ENCODE assay signal across 14 mouse cellular contexts in genomic region chr11:90649777-90650176, GRCm38 (mm10). TPM values are rescaled to one million over a fixed set of nuclear protein-coding genes. Genes with fewer than 3 reads are reported as not detected.
DNase-seq lines count a peak whose midpoint lies in the region; ATAC-seq and TF ChIP-seq lines count a peak whose summit lies in the region.
"Had no signal": no experiment of that assay in that cellular context is flagged by ENCODE, and none has a peak within 500 bp of the region (broad histone marks: within the 10 kb centered on the region; RNA-seq: fewer than 3 reads in every experiment).

No protein-coding gene starts in this region.

- DNase-seq in forebrain, postnatal 0 days: peak; percentile 22
- no peak for DNase-seq in forebrain, embryonic 11.5 days (ENCODE audit: low spot score)
- peak; percentile 23 for DNase-seq in lung, postnatal 0 days (ENCODE audit: low spot score)
- no peak for DNase-seq in lung, postnatal 4 days
- DNase-seq in MEL (ENCODE audit: low read depth, low spot score): peak; percentile 56
- DNase-seq in frontal cortex, postnatal 14 days (ENCODE audit: low spot score in 2 of 2): no peak
- DNase-seq: thymus, adult 2 months had no signal

- H3K4me1 ChIP-seq in forebrain, postnatal 0 days (ENCODE audit: insufficient read depth): no peaks in the 10 kb centered on the region
- no peaks in the 10 kb centered on the region for H3K4me1 ChIP-seq in forebrain, embryonic 11.5 days (replicated peaks; ENCODE audit: control insufficient read depth, insufficient read depth, low read length)
- no peaks in the 10 kb centered on the region for H3K4me1 ChIP-seq in lung, postnatal 0 days (ENCODE audit: insufficient read depth, low read depth, low read length)
- peaks cover 0 to 6% of the 10 kb centered on the region in 2 experiments; a peak in 1 of 4 replicates for H3K4me1 ChIP-seq in MEL (ENCODE audit: control insufficient read depth in 1 of 2, insufficient read depth in 2 of 2, low read length in 2 of 2)
- peaks cover 3% of the 10 kb centered on the region; the same call in 1 of the 2 replicates for H3K4me1 ChIP-seq in embryonic fibroblast, embryonic 13.5 days (ENCODE audit: control insufficient read depth, insufficient read depth, low read length)
- H3K4me1 ChIP-seq: forebrain, embryonic 10.5 days; hindbrain, embryonic 10.5 days; midbrain, embryonic 12.5 days had no signal

- ATAC-seq in forebrain, postnatal 0 days: no peak
- ATAC-seq in forebrain, embryonic 11.5 days (replicated peaks; ENCODE audit: low FRiP score): no peak
- ATAC-seq in lung, postnatal 0 days: no peak
- ATAC-seq: activated CD4-positive, CD25-positive, alpha-beta regulatory T cell, adult 4 months had no signal

- H3K4me2 ChIP-seq in forebrain, postnatal 0 days (ENCODE audit: low read depth): no peak overlapping the region
- H3K4me2 ChIP-seq in forebrain, embryonic 11.5 days (ENCODE audit: low read depth, low read length, severe bottlenecking): no peak overlapping the region
- H3K4me2 ChIP-seq in lung, postnatal 0 days (replicated peaks; ENCODE audit: low read depth, low read length): no peak overlapping the region
- H3K4me2 ChIP-seq: midbrain, embryonic 12.5 days had no signal

- H3K36me3 ChIP-seq in forebrain, postnatal 0 days (ENCODE audit: insufficient read depth): peaks cover 26% of the 10 kb centered on the region
- H3K36me3 ChIP-seq in forebrain, embryonic 11.5 days (ENCODE audit: control insufficient read depth, insufficient read depth, low read length): peaks cover 6% of the 10 kb centered on the region; the same call in 1 of the 2 replicates
- H3K36me3 ChIP-seq in lung, postnatal 0 days (ENCODE audit: insufficient read depth, low read length): peaks cover 19% of the 10 kb centered on the region
- H3K36me3 ChIP-seq in MEL (ENCODE audit: control insufficient read depth in 1 of 2, insufficient read depth in 2 of 2, low read length in 2 of 2): peaks cover 17 to 24% of the 10 kb centered on the region in 2 experiments

- WGBS in forebrain, postnatal 0 days: 75% methylated on average over 6 of the region's 6 CpGs
- 95% methylated on average over 6 of the region's 6 CpGs for WGBS in forebrain, embryonic 11.5 days
- WGBS in lung, postnatal 0 days: 67% methylated on average over 6 of the region's 6 CpGs

- H3K79me2 ChIP-seq in MEL (ENCODE audit: control insufficient read depth, insufficient read depth, low read length, poor library complexity): no peaks in the 10 kb centered on the region

- no peak overlapping the region for H3K4me3 ChIP-seq in forebrain, postnatal 0 days (ENCODE audit: low read depth, low read length)
- H3K4me3 ChIP-seq in forebrain, embryonic 11.5 days (ENCODE audit: low read depth, low read length): no peak overlapping the region
- no peak overlapping the region for H3K4me3 ChIP-seq in lung, postnatal 0 days (ENCODE audit: low read depth, low read length)
- H3K4me3 ChIP-seq in MEL (ENCODE audit: control insufficient read depth in 1 of 2, insufficient read depth in 1 of 2, low read depth in 2 of 2, low read length in 2 of 2): no peak overlapping the region
- H3K4me3 ChIP-seq in embryonic fibroblast, embryonic 13.5 days (ENCODE audit: insufficient read depth, low read length): no peak overlapping the region
- H3K4me3 ChIP-seq: forebrain, embryonic 10.5 days; hindbrain, embryonic 10.5 days; midbrain, embryonic 12.5 days had no signal

- H3K9ac ChIP-seq in forebrain, postnatal 0 days: no peak overlapping the region
- H3K9ac ChIP-seq in forebrain, embryonic 11.5 days (ENCODE audit: low read length): no peak overlapping the region
- H3K9ac ChIP-seq in lung, postnatal 0 days (replicated peaks; ENCODE audit: low read depth): no peak overlapping the region
- no peak overlapping the region for H3K9ac ChIP-seq in MEL (ENCODE audit: control insufficient read depth, low read depth, low read length, poor library complexity, severe bottlenecking)
- H3K9ac ChIP-seq: liver, embryonic 14.5 days; midbrain, embryonic 12.5 days had no signal

- TF ChIP-seq POLR2A in MEL (IDR thresholded peaks at IDR 0.05; ENCODE audit: control insufficient read depth in 1 of 2, insufficient read depth in 1 of 2, low read depth in 1 of 2, low read length in 2 of 2, poor library complexity in 1 of 2): no peak
- no peak for TF ChIP-seq POLR2A in embryonic fibroblast, embryonic 13.5 days (IDR thresholded peaks at IDR 0.05; ENCODE audit: low read depth, low read length)

- TF ChIP-seq EP300 in lung, postnatal 0 days (IDR thresholded peaks at IDR 0.05): no peak
- TF ChIP-seq EP300 in MEL (IDR thresholded peaks at IDR 0.05; ENCODE audit: low read depth in 1 of 2, low read length in 2 of 2): no peak

- H3K27me3 ChIP-seq in forebrain, postnatal 0 days (ENCODE audit: insufficient read depth, low read length): no peaks in the 10 kb centered on the region
- H3K27me3 ChIP-seq in forebrain, embryonic 11.5 days (ENCODE audit: control insufficient read depth, insufficient read depth, low read length): no peaks in the 10 kb centered on the region
- H3K27me3 ChIP-seq in lung, postnatal 0 days (replicated peaks; ENCODE audit: insufficient read depth, low read length): no peaks in the 10 kb centered on the region
- H3K27me3 ChIP-seq in MEL (ENCODE audit: control insufficient read depth in 1 of 2, insufficient read depth in 2 of 2, low read length in 2 of 2): no peaks in the 10 kb centered on the region
- H3K27me3 ChIP-seq: midbrain, embryonic 12.5 days had no signal

- no peak for TF ChIP-seq CTCF in forebrain, postnatal 0 days (IDR thresholded peaks at IDR 0.05; ENCODE audit: low read depth)
- TF ChIP-seq CTCF in lung, postnatal 0 days (IDR thresholded peaks at IDR 0.05): no peak
- no peak for TF ChIP-seq CTCF in MEL (IDR thresholded peaks at IDR 0.05 in 2 of 3, conservative IDR thresholded peaks at IDR 0.05 in 1 of 3; ENCODE audit: control insufficient read depth in 1 of 3, insufficient read depth in 1 of 3, low read depth in 2 of 3, low read length in 3 of 3, poor library complexity in 1 of 3, severe bottlenecking in 1 of 3)
- TF ChIP-seq CTCF in embryonic fibroblast, embryonic 13.5 days (IDR thresholded peaks at IDR 0.05; ENCODE audit: borderline replicate concordance, insufficient read depth, low read length): no peak

- no peak for TF ChIP-seq RAD21 in MEL (IDR thresholded peaks at IDR 0.05; ENCODE audit: low read depth, low read length)

- no peaks in the 10 kb centered on the region for H3K9me3 ChIP-seq in forebrain, postnatal 0 days (ENCODE audit: low read length)
- H3K9me3 ChIP-seq in forebrain, embryonic 11.5 days (ENCODE audit: control insufficient read depth, low read length): no peaks in the 10 kb centered on the region
- no peaks in the 10 kb centered on the region for H3K9me3 ChIP-seq in lung, postnatal 0 days (ENCODE audit: low read length)
- no peaks in the 10 kb centered on the region for H3K9me3 ChIP-seq in MEL (replicated peaks; ENCODE audit: insufficient read depth, low read length)
- H3K9me3 ChIP-seq: forebrain, embryonic 10.5 days; hindbrain, embryonic 10.5 days; midbrain, embryonic 12.5 days had no signal

- H3K27ac ChIP-seq in forebrain, postnatal 0 days (ENCODE audit: low read depth, low read length): no peak overlapping the region
- H3K27ac ChIP-seq in forebrain, embryonic 11.5 days (ENCODE audit: low read depth, low read length): no peak overlapping the region
- no peak overlapping the region for H3K27ac ChIP-seq in lung, postnatal 0 days (ENCODE audit: low read length)
- H3K27ac ChIP-seq in MEL (ENCODE audit: control insufficient read depth, low read depth, low read length): no peak overlapping the region
- H3K27ac ChIP-seq in embryonic fibroblast, embryonic 13.5 days (ENCODE audit: insufficient read depth, low read length): peak overlapping the region; percentile 74; the same call in 1 of the 2 replicates
- H3K27ac ChIP-seq: forebrain, embryonic 10.5 days; hindbrain, embryonic 10.5 days; kidney, postnatal 0 days; liver, embryonic 14.5 days; midbrain, embryonic 12.5 days had no signal

TF ChIP-seq in MEL, 35 proteins besides CTCF, POLR2A, EP300 and RAD21 (continues in another document):
- TF ChIP-seq ZMIZ1 (IDR thresholded peaks at IDR 0.05; ENCODE audit: low read depth, low read length) (no peak), ZKSCAN1 (IDR thresholded peaks at IDR 0.05; ENCODE audit: low read depth, low read length) (no peak), TBP (IDR thresholded peaks at IDR 0.05; ENCODE audit: low read depth, low read length) (no peak)

RNA-seq across cellular contexts. Expression of gene Cox11, which starts 11.8 kb away (rescaled TPM):
- total RNA-seq in forebrain, postnatal 0 days (2014; rRNA removed): 21.4 and 22.5 TPM in 2 replicates
- polyA plus RNA-seq in forebrain, postnatal 0 days (2015; fragmentation: Nextera tagmentation; extraction: Ambion mirVana): 30.9 and 36.9 TPM in 2 replicates
- polyA plus RNA-seq in forebrain, embryonic 11.5 days (2014; fragmentation: Nextera tagmentation; extraction: Ambion mirVana): 30.5 and 30.6 TPM in 2 replicates
- polyA plus RNA-seq in lung, postnatal 0 days (2015; fragmentation: Nextera tagmentation; extraction: Ambion mirVana): 17.6 and 20.0 TPM in 2 replicates
- 19.3 and 22.1 TPM in 2 replicates for total RNA-seq in MEL (2012; rRNA removed)
- polyA plus RNA-seq in MEL (2012; ENCODE audit: insufficient read depth in 1 of 2, insufficient read length in 2 of 2, low read depth in 1 of 2, low replicate concordance in 2 of 2, missing spikeins in 1 of 2): 10 to 100 TPM in 1 of 2 experiments, not detected in 1; 21.0 TPM
- 14.7 and 18.6 TPM in 2 replicates for polyA plus RNA-seq in embryonic fibroblast, embryonic 13.5 days (2011; ENCODE audit: insufficient read length, low read depth, missing spikeins)

RNA-seq across cellular contexts. Expression of gene Stxbp4, which starts 11.9 kb away (rescaled TPM):
- 9.2 and 10.5 TPM in 2 replicates for total RNA-seq in forebrain, postnatal 0 days (2014; rRNA removed)
- polyA plus RNA-seq in forebrain, postnatal 0 days (2015; fragmentation: Nextera tagmentation; extraction: Ambion mirVana): 4.2 and 8.1 TPM in 2 replicates
- 40.5 and 46.0 TPM in 2 replicates for polyA plus RNA-seq in forebrain, embryonic 11.5 days (2014; fragmentation: Nextera tagmentation; extraction: Ambion mirVana)
- polyA plus RNA-seq in lung, postnatal 0 days (2015; fragmentation: Nextera tagmentation; extraction: Ambion mirVana): 4.2 and 6.9 TPM in 2 replicates
- 3.5 and 4.0 TPM in 2 replicates for total RNA-seq in MEL (2012; rRNA removed)
- polyA plus RNA-seq in MEL (2012; ENCODE audit: insufficient read depth in 1 of 2, insufficient read length in 2 of 2, low read depth in 1 of 2, low replicate concordance in 2 of 2, missing spikeins in 1 of 2): 1 to 10 TPM in 1 of 2 experiments, not detected in 1; 4.9 TPM
- polyA plus RNA-seq in embryonic fibroblast, embryonic 13.5 days (2011; ENCODE audit: insufficient read length, low read depth, missing spikeins): 21.9 and 23.3 TPM in 2 replicates

RNA-seq across cellular contexts. Expression of gene Tom1l1, which starts 38.4 kb away (rescaled TPM):
- total RNA-seq in forebrain, postnatal 0 days (2014; rRNA removed): 11.5 and 12.5 TPM in 2 replicates
- 12.5 and 16.2 TPM in 2 replicates for polyA plus RNA-seq in forebrain, postnatal 0 days (2015; fragmentation: Nextera tagmentation; extraction: Ambion mirVana)
- polyA plus RNA-seq in forebrain, embryonic 11.5 days (2014; fragmentation: Nextera tagmentation; extraction: Ambion mirVana): 18.5 and 24.3 TPM in 2 replicates
- polyA plus RNA-seq in lung, postnatal 0 days (2015; fragmentation: Nextera tagmentation; extraction: Ambion mirVana): 31.9 and 32.5 TPM in 2 replicates
- total RNA-seq in MEL (2012; rRNA removed): 25.4 and 34.7 TPM in 2 replicates
- 10 to 100 TPM in 1 of 2 experiments, not detected in 1; 41.3 TPM for polyA plus RNA-seq in MEL (2012; ENCODE audit: insufficient read depth in 1 of 2, insufficient read length in 2 of 2, low read depth in 1 of 2, low replicate concordance in 2 of 2, missing spikeins in 1 of 2)
- 27.1 and 36.7 TPM in 2 replicates for polyA plus RNA-seq in embryonic fibroblast, embryonic 13.5 days (2011; ENCODE audit: insufficient read length, low read depth, missing spikeins)

Comparison
In these comparisons a context has a peak if more than half of its experiments do, and no peak if none do; other contexts are left out.
1. DNase-seq: peak in forebrain, postnatal 0 days (single experiment), lung, postnatal 0 days (single experiment) and MEL (single experiment); none in forebrain, embryonic 11.5 days (single experiment), lung, postnatal 4 days (0 of 2) and frontal cortex, postnatal 14 days (0 of 2).